Mouse (Mus musculus): ENCODE results near the gene Gm20388.
A peak's percentile ranks its signal among the peaks of the same experiment; 100 is the strongest.

GRCm38 (mm10) chr8:123924719-123925118, 4014.1 kb downstream of the Gm20388 start:
- TF ChIP-seq CTCF (IDR thresholded peaks at IDR 0.05; ENCODE audit: low read depth, low read length) (peak; percentile 98), GATA1 (IDR thresholded peaks at IDR 0.05; ENCODE audit: borderline replicate concordance, low read length) (no peak), GATA2 (IDR thresholded peaks at IDR 0.05; ENCODE audit: borderline replicate concordance, low read depth, low read length) (no peak), POLR2AphosphoS5 (IDR thresholded peaks at IDR 0.05; ENCODE audit: insufficient replicate concordance, low read depth, low read length) (no peak)

Measured in G1E (cell line).